Mouse (Mus musculus): ENCODE measurements around the gene Ado. TPM values are rescaled to one million over a fixed set of nuclear protein-coding genes. Genes with fewer than 3 reads are reported as not detected.
A peak's percentile ranks its signal among the peaks of the same experiment; 100 is the strongest.

The Ado gene
- polyA plus RNA-seq, 1 experiment from 2014 or later: 70.7 TPM

- Histone ChIP-seq H3K9ac (replicated peaks; ENCODE audit: low read depth, low read length) (no peak overlapping the region), H3K27ac (ENCODE audit: low read length) (no peak overlapping the region), H3K4me3 (ENCODE audit: low read depth, low read length) (peak overlapping the region; percentile 47; the same call in 1 of the 2 replicates), H3K4me2 (replicated peaks; ENCODE audit: low read depth, low read length) (peak overlapping the region; percentile 94; the same call in 1 of the 2 replicates), H3K27me3 (ENCODE audit: control insufficient read depth, insufficient read depth, low read length) (peaks cover 34% of the 10 kb centered on the region), H3K9me3 (ENCODE audit: control insufficient read depth, low read depth, low read length) (no peaks in the 10 kb centered on the region), H3K36me3 (ENCODE audit: control insufficient read depth, insufficient read depth, low read length) (no peaks in the 10 kb centered on the region), H3K4me1 (ENCODE audit: control insufficient read depth, insufficient read depth, low read length) (peaks cover 9% of the 10 kb centered on the region; the same call in 1 of the 2 replicates)
- 45% methylated on average over 6 of the region's 6 CpGs for WGBS
- no peak for ATAC-seq (ENCODE audit: insufficient number of reproducible peaks, insufficient read depth, low FRiP score, low read depth)
Measured at GRCm38 (mm10) chr10:67539401-67539730, 9.4 kb downstream of the Ado start.

GRCm38 (mm10) chr10:67538585-67539400 lies 10.0 kb downstream of the Ado start:
- WGBS: 1% methylated on average over 50 of the region's 50 CpGs
- Histone ChIP-seq H3K27ac (ENCODE audit: low read length) (no peak overlapping the region), H3K9me3 (ENCODE audit: control insufficient read depth, low read depth, low read length) (no peaks in the 10 kb centered on the region), H3K4me3 (ENCODE audit: low read depth, low read length) (peak overlapping the region; percentile 47; the same call in 1 of the 2 replicates), H3K27me3 (ENCODE audit: control insufficient read depth, insufficient read depth, low read length) (peaks cover 39% of the 10 kb centered on the region), H3K9ac (replicated peaks; ENCODE audit: low read depth, low read length) (no peak overlapping the region), H3K36me3 (ENCODE audit: control insufficient read depth, insufficient read depth, low read length) (no peaks in the 10 kb centered on the region), H3K4me1 (ENCODE audit: control insufficient read depth, insufficient read depth, low read length) (peaks cover 9% of the 10 kb centered on the region; the same call in 1 of the 2 replicates), H3K4me2 (replicated peaks; ENCODE audit: low read depth, low read length) (peak overlapping the region; percentile 94)
- ATAC-seq (ENCODE audit: insufficient number of reproducible peaks, insufficient read depth, low FRiP score, low read depth): no peak

GRCm38 (mm10) chr10:67538106-67538505 lies 10.6 kb downstream of the Ado start:
- Histone ChIP-seq H3K9ac (replicated peaks; ENCODE audit: low read depth, low read length) (no peak overlapping the region), H3K27me3 (ENCODE audit: control insufficient read depth, insufficient read depth, low read length) (peaks cover 41% of the 10 kb centered on the region), H3K9me3 (ENCODE audit: control insufficient read depth, low read depth, low read length) (no peaks in the 10 kb centered on the region), H3K4me3 (ENCODE audit: low read depth, low read length) (peak overlapping the region; percentile 47), H3K27ac (ENCODE audit: low read length) (no peak overlapping the region), H3K4me2 (replicated peaks; ENCODE audit: low read depth, low read length) (peak overlapping the region; percentile 94), H3K36me3 (ENCODE audit: control insufficient read depth, insufficient read depth, low read length) (no peaks in the 10 kb centered on the region), H3K4me1 (ENCODE audit: control insufficient read depth, insufficient read depth, low read length) (peaks cover 9% of the 10 kb centered on the region; the same call in 1 of the 2 replicates)
- under 1% methylated on average over 19 of the region's 19 CpGs for WGBS
- ATAC-seq (ENCODE audit: insufficient number of reproducible peaks, insufficient read depth, low FRiP score, low read depth): no peak

GRCm38 (mm10) chr10:67537151-67537994 lies 11.4 kb downstream of the Ado start:
- Histone ChIP-seq H3K9ac (replicated peaks; ENCODE audit: low read depth, low read length) (peak overlapping the region; percentile 14), H3K4me1 (ENCODE audit: control insufficient read depth, insufficient read depth, low read length) (peaks cover 9% of the 10 kb centered on the region; the same call in 1 of the 2 replicates)
- under 1% methylated on average over 51 of the region's 51 CpGs for WGBS

GRCm38 (mm10) chr10:67536621-67537141 lies 12.1 kb downstream of the Ado start:
- peak; percentile 50; the same call in 1 of the 2 replicates for ATAC-seq (ENCODE audit: insufficient number of reproducible peaks, insufficient read depth, low FRiP score, low read depth)
- peak overlapping the region; percentile 47 for H3K4me3 ChIP-seq (ENCODE audit: low read depth, low read length)
- no peak overlapping the region for H3K27ac ChIP-seq (ENCODE audit: low read length)
- no peaks in the 10 kb centered on the region for H3K36me3 ChIP-seq (ENCODE audit: control insufficient read depth, insufficient read depth, low read length)
- peak overlapping the region; percentile 10; the same call in 1 of the 2 replicates for H3K9ac ChIP-seq (replicated peaks; ENCODE audit: low read depth, low read length)
- H3K9me3 ChIP-seq (ENCODE audit: control insufficient read depth, low read depth, low read length): no peaks in the 10 kb centered on the region
- under 1% methylated on average over 25 of the region's 32 CpGs for WGBS
- H3K27me3 ChIP-seq (ENCODE audit: control insufficient read depth, insufficient read depth, low read length): peaks cover 41% of the 10 kb centered on the region
- H3K4me1 ChIP-seq (ENCODE audit: control insufficient read depth, insufficient read depth, low read length): peaks cover 9% of the 10 kb centered on the region; the same call in 1 of the 2 replicates
- H3K4me2 ChIP-seq (replicated peaks; ENCODE audit: low read depth, low read length): peak overlapping the region; percentile 94

More at GRCm38 (mm10) chr10:67537151-67537994, 11.4 kb downstream of the Ado start:
- peak overlapping the region; percentile 94 for H3K4me2 ChIP-seq (replicated peaks; ENCODE audit: low read depth, low read length)
- 0 out of 2 replicates have a peak overlapping the region, but pooled peaks have one; percentile 39 for H3K27ac ChIP-seq (ENCODE audit: low read length)
- H3K36me3 ChIP-seq (ENCODE audit: control insufficient read depth, insufficient read depth, low read length): no peaks in the 10 kb centered on the region
- no peaks in the 10 kb centered on the region for H3K9me3 ChIP-seq (ENCODE audit: control insufficient read depth, low read depth, low read length)
- peak; percentile 90 for ATAC-seq (ENCODE audit: insufficient number of reproducible peaks, insufficient read depth, low FRiP score, low read depth)
- H3K4me3 ChIP-seq (ENCODE audit: low read depth, low read length): peak overlapping the region; percentile 47
- peaks cover 41% of the 10 kb centered on the region for H3K27me3 ChIP-seq (ENCODE audit: control insufficient read depth, insufficient read depth, low read length)

- under 1% methylated on average over 35 of the region's 35 CpGs for WGBS
- H3K4me3 ChIP-seq (ENCODE audit: low read depth, low read length): peak overlapping the region; percentile 47
- H3K36me3 ChIP-seq (ENCODE audit: control insufficient read depth, insufficient read depth, low read length): no peaks in the 10 kb centered on the region
- H3K27me3 ChIP-seq (ENCODE audit: control insufficient read depth, insufficient read depth, low read length): peaks cover 37% of the 10 kb centered on the region
- peaks cover 9% of the 10 kb centered on the region; the same call in 1 of the 2 replicates for H3K4me1 ChIP-seq (ENCODE audit: control insufficient read depth, insufficient read depth, low read length)
- H3K4me2 ChIP-seq (replicated peaks; ENCODE audit: low read depth, low read length): peak overlapping the region; percentile 94
- no peak for ATAC-seq (ENCODE audit: insufficient number of reproducible peaks, insufficient read depth, low FRiP score, low read depth)
- no peak overlapping the region for H3K9ac ChIP-seq (replicated peaks; ENCODE audit: low read depth, low read length)
- H3K27ac ChIP-seq (ENCODE audit: low read length): no peak overlapping the region
- no peaks in the 10 kb centered on the region for H3K9me3 ChIP-seq (ENCODE audit: control insufficient read depth, low read depth, low read length)
Measured at GRCm38 (mm10) chr10:67535972-67536371, 12.8 kb downstream of the Ado start.

GRCm38 (mm10) chr10:67535256-67535655 lies 13.5 kb downstream of the Ado start, which contains the start of gene Egr2:
Gene Egr2 (plus strand): TSS chr10:67535475.
- H3K27me3 ChIP-seq (ENCODE audit: control insufficient read depth, insufficient read depth, low read length): peaks cover 36% of the 10 kb centered on the region

GRCm38 (mm10) chr10:67529769-67530168 lies 19.0 kb downstream of the Ado start:
- Histone ChIP-seq H3K4me1 (ENCODE audit: control insufficient read depth, insufficient read depth, low read length) (no peaks in the 10 kb centered on the region), H3K27ac (ENCODE audit: low read length) (no peak overlapping the region), H3K9me3 (ENCODE audit: control insufficient read depth, low read depth, low read length) (no peaks in the 10 kb centered on the region), H3K27me3 (ENCODE audit: control insufficient read depth, insufficient read depth, low read length) (peaks cover 12% of the 10 kb centered on the region), H3K36me3 (ENCODE audit: control insufficient read depth, insufficient read depth, low read length) (no peaks in the 10 kb centered on the region), H3K4me3 (ENCODE audit: low read depth, low read length) (no peak overlapping the region), H3K9ac (replicated peaks; ENCODE audit: low read depth, low read length) (no peak overlapping the region), H3K4me2 (replicated peaks; ENCODE audit: low read depth, low read length) (no peak overlapping the region)
- 76% methylated on average over 4 of the region's 4 CpGs for WGBS
- ATAC-seq (ENCODE audit: insufficient number of reproducible peaks, insufficient read depth, low FRiP score, low read depth): no peak

More at GRCm38 (mm10) chr10:67535256-67535655, 13.5 kb downstream of the Ado start, which contains the start of gene Egr2:
- WGBS: under 1% methylated on average over 34 of the region's 37 CpGs
- peak within 1 kb of the TSS; percentile 94 for H3K4me2 ChIP-seq (replicated peaks; ENCODE audit: low read depth, low read length)
- H3K4me3 ChIP-seq (ENCODE audit: low read depth, low read length): peak within 1 kb of the TSS; percentile 47
- H3K36me3 ChIP-seq (ENCODE audit: control insufficient read depth, insufficient read depth, low read length): no peaks in the 10 kb centered on the region
- no peaks in the 10 kb centered on the region for H3K9me3 ChIP-seq (ENCODE audit: control insufficient read depth, low read depth, low read length)
- ATAC-seq (ENCODE audit: insufficient number of reproducible peaks, insufficient read depth, low FRiP score, low read depth): no peak
- H3K9ac ChIP-seq (replicated peaks; ENCODE audit: low read depth, low read length): no peak within 1 kb of the TSS
- peaks cover 9% of the 10 kb centered on the region; the same call in 1 of the 2 replicates for H3K4me1 ChIP-seq (ENCODE audit: control insufficient read depth, insufficient read depth, low read length)
- no peak within 1 kb of the TSS for H3K27ac ChIP-seq (ENCODE audit: low read length)

Data from stomach, embryonic 14.5 days (tissue).